Mouse (Mus musculus): Measurements from ENCODE around the gene Ephb2. TPM values are rescaled to one million over a fixed set of nuclear protein-coding genes. Genes with fewer than 3 reads are reported as not detected.

Ephb2 gene
- polyA plus RNA-seq, 2 experiments from 2014 or later, result not detected

GRCm38 (mm10) chr4:136800366-136800765 lies 35.4 kb downstream of the Ephb2 start:
- no peak for ATAC-seq

- no peak for ATAC-seq
These were observed 37.9 kb downstream of the Ephb2 start for GRCm38 (mm10) chr4:136797677-136798569.

- no peak for ATAC-seq
These were observed 42.5 kb downstream of the Ephb2 start for GRCm38 (mm10) chr4:136793320-136793719.

GRCm38 (mm10) chr4:136789821-136790220 lies 46.0 kb downstream of the Ephb2 start:
- no peak for ATAC-seq

GRCm38 (mm10) chr4:136787357-136787756 lies 48.4 kb downstream of the Ephb2 start:
- ATAC-seq, result no peak

GRCm38 (mm10) chr4:136786453-136787276 lies 49.1 kb downstream of the Ephb2 start:
- no peak for ATAC-seq

GRCm38 (mm10) chr4:136783552-136784150 lies 52.1 kb downstream of the Ephb2 start:
- no peak for ATAC-seq

- no peak for ATAC-seq
These were observed 53.2 kb downstream of the Ephb2 start for GRCm38 (mm10) chr4:136782579-136782925.

- ATAC-seq, result no peak
These were observed 53.8 kb downstream of the Ephb2 start for GRCm38 (mm10) chr4:136781868-136782578.

GRCm38 (mm10) chr4:136780201-136780895 lies 55.4 kb downstream of the Ephb2 start:
- ATAC-seq, result no peak

GRCm38 (mm10) chr4:136779156-136779555 lies 56.6 kb downstream of the Ephb2 start:
- no peak for ATAC-seq

GRCm38 (mm10) chr4:136776471-136776892 lies 59.3 kb downstream of the Ephb2 start:
- ATAC-seq, result no peak

- no peak for ATAC-seq
These were observed 59.9 kb downstream of the Ephb2 start for GRCm38 (mm10) chr4:136775903-136776302.

GRCm38 (mm10) chr4:136774201-136774600 lies 61.6 kb downstream of the Ephb2 start:
- ATAC-seq, result no peak

GRCm38 (mm10) chr4:136772952-136773584 lies 62.7 kb downstream of the Ephb2 start:
- ATAC-seq, result no peak

- no peak for ATAC-seq
These were observed 63.5 kb downstream of the Ephb2 start for GRCm38 (mm10) chr4:136772318-136772717.

- ATAC-seq, result no peak
These were observed 65.1 kb downstream of the Ephb2 start for GRCm38 (mm10) chr4:136770718-136771117.

- no peak for ATAC-seq
These were observed 67.3 kb downstream of the Ephb2 start for GRCm38 (mm10) chr4:136768499-136768898.

GRCm38 (mm10) chr4:136765080-136765479 lies 70.7 kb downstream of the Ephb2 start:
- ATAC-seq, result no peak

- ATAC-seq, result no peak
These were observed 72.4 kb downstream of the Ephb2 start for GRCm38 (mm10) chr4:136763349-136763748.

- no peak for ATAC-seq
These were observed 73.9 kb downstream of the Ephb2 start for GRCm38 (mm10) chr4:136761713-136762380.

All from CD4-positive, CD25-positive, alpha-beta regulatory T cell, adult 4 months (primary cell).